Mouse (Mus musculus) small intestine, adult 2 months (tissue): Measurements from ENCODE around the gene Rcvrn.

Experiments used
- CTCF ChIP-seq: fragments of 200-500 bp; IDR thresholded peaks from 2 replicates; pipeline ENCODE4 v1.5.1; 2012; ENCODE audit warnings: low read depth, mild to moderate bottlenecking, control low read depth, inconsistent platforms, low read length, moderate library complexity, mixed read lengths; ENCODE audit not compliant: insufficient replicate concordance, insufficient read length; ENCODE audit errors: extremely low read depth
- POLR2A ChIP-seq: fragments of 200-500 bp; IDR thresholded peaks from 2 replicates; pipeline ENCODE4 v1.6.1; 2012; ENCODE audit warnings: low read depth, mild to moderate bottlenecking, control low read depth, inconsistent platforms, low read length, moderate library complexity

- TF ChIP-seq POLR2A, result no peak
- TF ChIP-seq CTCF, result no peak
Measured at GRCm38 (mm10) chr11:67741569-67741968, 46.4 kb downstream of the Rcvrn start.
